Mouse (Mus musculus) ZHBTc4 (cell line): ENCODE data around the gene Dnah10.
A peak's percentile ranks its signal among the peaks of the same experiment; 100 is the strongest.
"Not testable (repeated sequence)": the region's sequence is repeated elsewhere in the genome, so short reads cannot be mapped to it uniquely, and the experiment has no call there.

ENCODE experiments used
- DNase-seq: peaks from one replicate; pipeline ENCODE4 v3.0.0-alpha.2; 2011; ENCODE audit warnings: low read depth, low spot score

The Dnah10 gene

GRCm38 (mm10) chr5:124724997-124725396, at the start of gene Dnah10:
Dnah10 (plus strand) TSS chr5:124725085.
- DNase-seq = peak; percentile 62

DNA sequence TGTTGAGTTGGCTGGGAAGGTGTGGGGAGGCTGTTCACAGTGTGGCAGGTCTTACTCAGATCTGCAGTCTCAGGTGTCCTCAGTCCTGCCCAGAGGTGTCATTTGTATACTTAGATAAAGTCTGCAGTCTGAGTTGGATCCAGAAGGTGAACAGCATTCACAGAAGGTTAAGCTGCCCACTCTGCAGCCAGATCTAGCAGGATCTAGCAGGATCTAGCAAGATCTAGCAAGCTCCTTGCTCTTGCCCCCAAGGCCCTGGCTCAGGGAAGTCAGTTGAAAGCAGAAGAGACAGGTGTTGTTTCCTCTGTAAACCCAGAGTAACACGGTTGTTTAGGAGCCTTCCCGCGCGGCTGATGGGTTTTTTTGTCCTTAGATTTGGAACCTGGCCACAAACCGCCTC, 11.1 kb upstream of the Dnah10 start:
- peak; percentile 86 for DNase-seq

DNA sequence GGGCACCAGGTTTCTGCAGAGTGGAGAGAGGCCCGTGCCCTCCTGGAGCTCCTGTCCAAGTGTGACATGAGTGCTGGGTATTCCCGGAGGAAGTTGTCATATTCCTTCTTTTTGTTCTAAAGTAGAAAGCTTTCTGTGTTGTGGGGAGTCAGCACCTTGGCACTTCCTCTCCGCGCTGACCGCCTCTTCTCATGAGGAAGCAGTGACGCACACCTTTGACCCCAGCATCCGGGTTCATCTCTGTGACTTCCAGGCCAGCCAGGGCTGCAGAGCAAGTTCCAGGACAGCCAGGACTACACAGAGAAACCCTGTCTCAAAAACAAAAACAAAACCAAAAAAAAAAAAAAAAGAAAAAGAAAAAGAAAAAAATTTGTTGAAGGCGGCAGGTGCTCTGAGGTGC, 9.8 kb upstream of the Dnah10 start:
- DNase-seq = no peak

DNA sequence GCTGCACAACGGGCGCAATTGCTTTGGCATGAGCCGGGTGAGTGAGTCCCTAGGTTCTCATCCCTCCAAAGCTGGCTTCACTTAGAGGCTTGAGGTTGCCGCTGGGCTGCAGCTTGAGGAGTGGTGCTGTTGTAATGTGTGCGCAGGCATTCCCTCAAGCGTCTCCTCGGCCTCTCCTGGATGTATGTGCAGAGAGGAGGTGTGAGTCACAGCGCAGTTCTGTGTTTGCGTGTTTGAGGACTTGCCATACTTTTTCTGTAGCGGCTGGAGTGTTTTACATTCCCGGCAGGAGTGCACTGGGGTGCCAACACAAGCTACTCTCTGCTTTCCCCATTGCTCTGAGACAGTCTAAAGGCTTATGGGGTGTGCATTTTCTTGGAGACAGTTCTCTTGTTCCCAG, 6.9 kb upstream of the Dnah10 start:
- DNase-seq = no peak

DNA sequence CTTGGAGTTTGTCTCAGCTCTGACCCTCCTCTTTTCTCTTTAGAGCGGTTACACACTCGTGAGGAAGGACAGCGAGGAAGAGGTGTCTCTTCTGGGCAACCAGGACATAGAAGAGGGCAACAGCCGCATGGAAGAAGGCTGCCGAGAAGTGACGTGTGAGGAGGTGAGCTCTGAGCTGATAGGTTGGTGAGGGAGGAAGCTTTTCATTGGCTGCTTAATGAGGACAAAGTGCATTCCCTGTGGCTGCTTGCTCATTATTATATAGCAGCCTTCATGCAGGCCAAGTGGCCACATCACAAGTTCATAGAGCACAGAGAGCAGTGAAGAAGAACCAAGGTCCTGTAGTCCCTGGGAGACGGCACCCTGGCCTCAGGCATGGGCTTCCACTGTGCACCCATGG, 6.5 kb upstream of the Dnah10 start:
- no peak for DNase-seq

DNA sequence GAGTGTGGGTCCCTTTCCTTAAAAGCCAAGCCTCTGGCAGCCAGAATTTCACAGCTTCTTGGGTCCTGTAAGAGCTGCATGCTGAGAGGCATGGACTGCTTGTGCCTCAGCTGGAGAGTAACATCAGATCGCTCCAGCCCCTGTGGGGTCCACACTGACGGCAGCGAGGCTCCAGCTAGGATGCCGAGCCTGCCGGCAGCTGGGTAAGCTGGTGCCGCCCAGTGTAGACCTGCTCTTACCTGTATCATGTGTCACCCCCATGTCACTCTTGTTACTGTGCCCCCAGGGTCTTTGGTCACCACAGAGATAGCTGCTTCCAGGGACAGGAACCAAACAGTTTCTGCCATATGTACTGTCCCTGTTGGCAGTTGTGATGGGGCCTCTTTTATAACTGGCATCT, 1.8 kb upstream of the Dnah10 start:
- no peak for DNase-seq

DNA sequence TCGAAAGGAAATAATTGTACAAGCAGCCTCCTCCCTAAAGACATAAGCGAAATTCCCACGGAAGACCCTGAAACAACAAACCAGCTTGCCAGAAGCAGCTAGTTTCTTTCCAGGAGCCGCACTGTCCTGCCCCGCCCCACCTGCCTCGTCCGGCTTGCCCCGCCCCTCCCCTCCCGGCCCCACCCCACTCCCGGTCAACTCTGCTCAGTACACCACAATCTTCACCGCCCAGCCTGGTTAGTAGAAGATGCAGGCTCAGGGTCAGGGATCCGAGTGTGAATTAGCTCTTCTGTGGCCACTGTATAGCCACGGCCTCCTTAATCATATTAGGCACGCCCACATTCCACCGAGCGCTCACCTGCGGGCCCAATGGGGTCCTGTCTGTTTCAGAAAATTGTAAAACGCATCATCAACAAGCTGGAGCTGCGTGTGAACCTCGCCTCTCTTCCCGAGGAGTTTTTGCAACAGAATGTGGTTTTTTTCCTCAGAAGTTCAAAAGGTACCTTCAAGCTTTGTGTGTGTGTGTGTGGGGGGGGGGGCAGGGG, 4.8 kb downstream of the Dnah10 start:
- DNase-seq = peak; percentile 33

GRCm38 (mm10) chr5:124733961-124734360, 9.1 kb downstream of the Dnah10 start:
- DNase-seq = peak; percentile 53

DNA sequence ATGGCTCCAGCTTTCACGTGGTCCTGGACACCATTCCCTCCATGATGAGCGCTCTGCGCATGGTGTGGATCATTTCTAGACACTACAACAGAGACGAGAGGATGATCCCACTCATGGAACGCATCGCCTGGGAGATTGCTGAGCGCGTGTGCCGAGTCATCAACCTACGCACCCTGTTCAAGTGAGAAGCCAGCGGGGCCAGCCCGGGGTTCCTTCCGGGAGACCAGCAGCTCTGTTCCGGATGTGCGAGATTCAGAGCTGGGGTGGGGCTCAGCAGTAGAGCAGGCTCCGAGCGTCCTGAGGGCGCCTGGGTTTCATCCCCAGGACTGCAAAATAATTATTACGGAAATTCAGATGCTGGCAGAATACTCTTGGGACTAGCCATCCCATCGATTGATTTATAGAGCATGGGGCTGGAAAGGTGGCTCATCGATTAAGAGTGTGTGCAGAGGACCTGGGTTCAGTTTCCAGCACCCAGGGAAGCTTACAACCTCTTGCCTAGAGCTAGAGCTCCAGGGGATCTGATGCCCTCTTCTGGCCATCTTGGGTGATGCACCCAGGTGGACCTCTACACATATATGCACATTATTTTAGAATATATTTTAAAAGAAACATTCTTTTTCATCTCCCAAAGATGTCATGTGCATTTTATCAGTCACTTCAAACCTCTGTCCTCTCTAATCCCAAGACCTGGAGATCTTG, 17.2 kb downstream of the Dnah10 start:
- DNase-seq = peak; percentile 62

DNA sequence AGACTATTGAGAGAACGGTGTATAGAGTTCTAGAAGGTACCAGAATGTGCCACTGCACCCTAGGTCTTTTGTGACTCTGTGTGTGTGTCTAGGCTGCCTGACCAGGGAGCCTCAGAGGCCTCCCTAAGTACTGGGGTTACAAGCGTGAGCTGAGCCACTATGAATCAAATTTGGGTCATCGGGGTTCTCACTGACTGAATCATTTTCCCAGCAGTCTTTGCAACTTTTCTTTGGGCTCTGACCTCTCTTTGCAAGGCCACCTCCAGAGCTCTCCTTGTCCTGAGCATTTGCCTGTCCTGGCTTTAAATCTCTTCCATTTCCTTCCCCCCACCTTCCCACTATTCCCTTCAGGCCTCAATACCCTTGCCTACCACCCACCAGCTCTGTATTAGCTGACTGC, 19.0 kb downstream of the Dnah10 start:
- no peak for DNase-seq

GRCm38 (mm10) chr5:124746220-124746619, 21.3 kb downstream of the Dnah10 start:
- DNase-seq = no peak

- no peak for DNase-seq
Measured at GRCm38 (mm10) chr5:124748296-124748695, 23.4 kb downstream of the Dnah10 start.

DNA sequence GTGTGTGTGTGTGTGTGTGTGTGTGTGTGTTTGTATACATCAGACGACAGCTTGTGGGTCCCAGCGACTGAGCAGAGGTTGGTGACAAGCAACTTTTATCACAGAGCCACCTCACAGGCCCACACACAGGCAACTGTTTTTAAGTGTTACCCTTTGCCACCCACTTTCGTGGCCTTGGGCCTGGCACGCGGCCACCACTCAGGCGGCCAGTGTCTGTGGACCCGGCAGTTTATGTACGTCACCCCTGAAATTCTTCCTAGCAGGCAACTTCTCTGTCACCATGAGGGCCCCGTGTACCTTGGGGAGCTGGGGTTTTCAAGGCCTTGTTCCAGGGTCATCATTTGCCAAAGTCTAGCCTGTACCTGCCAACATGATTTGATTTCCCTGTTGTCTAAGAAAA, 26.8 kb downstream of the Dnah10 start:
- no peak for DNase-seq

DNA sequence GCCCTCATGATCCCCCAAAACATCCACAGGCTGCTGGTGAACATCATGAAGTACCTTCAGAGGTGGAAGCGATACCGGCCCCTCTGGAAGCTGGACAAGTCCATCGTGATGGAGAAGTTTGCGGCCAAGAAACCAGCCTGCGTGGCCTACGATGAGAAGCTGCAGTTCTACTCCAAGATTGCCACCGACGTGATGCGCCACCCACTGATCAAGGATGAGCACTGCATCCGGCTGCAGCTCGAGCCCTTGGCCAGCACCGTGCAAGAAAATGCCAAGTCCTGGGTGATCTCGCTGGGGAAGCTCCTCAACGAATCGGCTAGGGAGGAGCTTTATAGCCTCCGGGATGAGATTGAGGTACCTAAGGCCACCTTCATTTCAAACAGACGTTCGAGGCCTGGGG, 36.1 kb downstream of the Dnah10 start:
- peak; percentile 74 for DNase-seq

GRCm38 (mm10) chr5:124761787-124762186, 36.9 kb downstream of the Dnah10 start:
- DNase-seq = peak; percentile 67

DNA sequence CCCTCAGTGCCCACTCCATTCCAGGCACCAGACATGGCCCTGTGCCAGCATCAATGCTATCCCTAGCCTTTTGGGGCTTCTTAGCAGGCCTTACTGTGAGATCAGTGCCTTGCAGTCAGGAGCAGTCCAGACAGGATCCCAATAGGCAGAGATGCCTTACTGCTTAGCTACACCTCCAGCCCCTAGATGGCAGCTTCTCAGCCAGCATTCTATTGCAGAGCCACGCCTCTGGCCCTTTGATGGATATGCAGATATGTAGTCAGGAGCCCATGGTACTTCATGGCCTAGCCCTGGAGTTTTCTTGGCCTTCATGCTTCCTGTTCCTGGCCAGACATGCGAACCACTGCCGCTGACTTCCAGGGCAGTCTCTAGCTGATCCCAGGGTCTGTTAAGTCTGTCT, 49.7 kb downstream of the Dnah10 start:
- peak; percentile 74 for DNase-seq

DNA sequence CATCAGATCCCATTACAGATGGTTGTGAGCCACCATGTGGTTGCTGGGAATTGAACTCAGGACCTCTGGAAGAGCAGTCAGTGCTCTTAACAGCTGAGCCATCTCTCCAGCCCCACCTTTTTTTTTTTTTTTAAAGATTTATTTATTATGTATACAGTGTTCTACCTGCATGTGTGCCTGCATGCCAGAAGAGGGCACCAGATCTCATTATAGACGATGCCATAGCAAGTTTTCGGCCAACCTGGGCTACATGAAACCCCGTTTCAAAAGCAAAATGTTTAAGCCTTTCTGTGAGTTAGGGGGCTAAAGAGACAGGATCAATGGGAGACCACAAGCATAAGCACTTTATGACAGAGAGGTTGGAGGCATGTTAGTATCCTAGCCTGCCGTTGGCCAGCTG, 51.4 kb downstream of the Dnah10 start:
- DNase-seq = not testable (repeated sequence)

DNA sequence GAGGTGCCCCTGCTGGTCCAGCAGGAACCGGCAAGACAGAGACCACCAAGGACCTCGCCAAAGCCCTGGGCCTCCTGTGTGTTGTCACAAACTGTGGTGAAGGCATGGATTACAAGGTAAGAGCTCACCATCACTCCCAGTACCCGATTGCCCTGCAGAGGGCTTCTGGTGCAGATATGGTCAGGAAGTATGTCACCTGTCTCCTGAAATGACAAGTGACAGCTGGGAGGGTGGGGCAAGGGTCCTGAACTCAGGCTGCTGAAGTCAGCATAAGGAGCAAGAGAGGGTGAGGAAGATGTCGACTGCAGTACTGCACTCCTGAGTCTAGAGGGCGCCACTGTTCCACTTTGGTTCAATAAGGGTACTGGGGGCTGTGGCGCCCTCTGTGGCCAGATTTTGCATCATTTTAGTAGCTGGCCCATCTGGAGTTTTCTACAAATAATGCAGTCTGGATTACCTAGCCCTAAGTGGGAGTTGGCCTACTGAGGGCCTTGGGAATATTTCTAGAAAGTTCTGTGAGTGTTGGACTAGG, 52.4 kb downstream of the Dnah10 start:
- peak; percentile 92 for DNase-seq

GRCm38 (mm10) chr5:124779926-124780325, 55.0 kb downstream of the Dnah10 start:
- no peak for DNase-seq

DNA sequence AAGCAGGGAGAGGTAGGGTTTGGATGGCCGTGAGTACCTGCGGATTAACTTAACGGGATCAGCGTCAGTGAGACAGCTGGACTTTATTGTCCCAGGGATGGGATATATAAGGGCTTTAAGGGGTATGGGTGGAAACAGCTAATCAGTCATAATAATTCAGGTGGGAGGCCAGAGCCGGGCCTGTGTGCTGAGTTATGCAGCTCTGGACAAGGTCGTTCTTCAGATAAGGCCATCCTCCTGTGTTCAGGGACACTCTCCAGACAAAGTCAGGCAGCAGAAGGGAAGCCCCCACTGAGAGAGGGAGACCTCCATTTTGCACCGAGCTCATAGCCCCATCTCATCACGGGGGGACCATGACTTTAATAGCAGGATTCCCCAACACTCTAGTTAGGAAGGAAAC, 56.8 kb downstream of the Dnah10 start:
- no peak for DNase-seq

DNA sequence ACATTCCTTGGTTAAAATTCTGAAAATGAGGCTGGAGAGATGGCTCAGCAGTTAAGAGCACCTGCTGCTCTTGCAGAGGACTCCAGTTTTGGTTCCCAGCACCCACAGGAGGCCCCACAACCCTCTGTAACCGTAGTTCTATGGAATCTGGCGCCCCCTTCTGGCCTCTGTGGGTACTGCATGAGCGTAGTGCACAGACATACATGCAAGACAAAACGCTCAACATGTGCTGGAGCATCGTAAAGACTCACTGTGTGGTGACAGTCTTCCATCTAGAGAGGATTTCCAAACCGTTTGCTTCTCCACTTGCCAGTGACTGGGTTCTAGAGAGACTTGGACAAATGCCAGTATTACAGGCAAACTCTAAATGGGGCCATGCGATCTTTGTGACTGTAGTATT, 60.8 kb downstream of the Dnah10 start:
- DNase-seq = peak; percentile 43

DNA sequence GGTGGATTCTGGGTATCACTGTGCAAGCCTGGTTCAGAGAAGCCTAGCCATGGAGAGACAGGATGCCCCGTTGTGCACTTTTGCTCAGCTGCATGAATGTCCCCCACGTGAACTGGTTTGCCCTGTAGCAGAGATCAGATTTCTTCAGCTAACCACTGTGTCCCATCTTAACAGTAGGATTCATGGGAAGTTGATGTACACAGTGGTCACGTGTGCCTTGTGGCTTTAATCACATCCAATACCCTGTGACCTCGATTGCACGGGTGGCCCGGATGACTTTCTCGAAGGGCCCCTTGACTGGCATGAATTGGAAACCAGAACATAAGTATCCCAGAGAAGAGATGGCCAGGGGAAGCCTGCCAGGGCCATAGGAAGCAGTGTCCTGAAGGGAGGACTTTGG, 67.2 kb downstream of the Dnah10 start:
- DNase-seq = no peak

GRCm38 (mm10) chr5:124809708-124810366, 85.0 kb downstream of the Dnah10 start:
- DNase-seq = no peak
